Mouse (Mus musculus): ENCODE results near the gene Myo9a. TPM values are rescaled to one million over a fixed set of nuclear protein-coding genes. Genes with fewer than 3 reads are reported as not detected.
A peak's percentile ranks its signal among the peaks of the same experiment; 100 is the strongest.
"Not testable (repeated sequence)": the region's sequence is repeated elsewhere in the genome, so short reads cannot be mapped to it uniquely, and the experiment has no call there.

The Myo9a gene
- polyA plus RNA-seq, 1 experiment from 2014 or later = 11.7 TPM

- Histone ChIP-seq H3K27ac (ENCODE audit: poor library complexity, severe bottlenecking) (no peak overlapping the region), H3K9me3 (replicated peaks) (no peaks in the 10 kb centered on the region), H3K9ac (no peak overlapping the region), H3K4me3 (no peak overlapping the region), H3K4me2 (no peak overlapping the region), H3K36me3 (no peaks in the 10 kb centered on the region), H3K4me1 (replicated peaks) (peaks cover 22% of the 10 kb centered on the region), H3K27me3 (replicated peaks) (no peaks in the 10 kb centered on the region)
- no peak for ATAC-seq (ENCODE audit: insufficient number of reproducible peaks, low FRiP score)
- 88% methylated on average over 9 of the region's 9 CpGs for WGBS
Observed at GRCm38 (mm10) chr9:59951001-59951750, 200.5 kb downstream of the Myo9a start.

GRCm38 (mm10) chr9:59951943-59952342, 201.2 kb downstream of the Myo9a start:
- Histone ChIP-seq H3K27ac (ENCODE audit: poor library complexity, severe bottlenecking) (no peak overlapping the region), H3K27me3 (replicated peaks) (no peaks in the 10 kb centered on the region), H3K9ac (no peak overlapping the region), H3K4me3 (no peak overlapping the region), H3K36me3 (no peaks in the 10 kb centered on the region), H3K4me2 (no peak overlapping the region), H3K9me3 (replicated peaks) (no peaks in the 10 kb centered on the region), H3K4me1 (replicated peaks) (peaks cover 22% of the 10 kb centered on the region)
- 79% methylated on average over 4 of the region's 4 CpGs for WGBS
- no peak for ATAC-seq (ENCODE audit: insufficient number of reproducible peaks, low FRiP score)

DNA sequence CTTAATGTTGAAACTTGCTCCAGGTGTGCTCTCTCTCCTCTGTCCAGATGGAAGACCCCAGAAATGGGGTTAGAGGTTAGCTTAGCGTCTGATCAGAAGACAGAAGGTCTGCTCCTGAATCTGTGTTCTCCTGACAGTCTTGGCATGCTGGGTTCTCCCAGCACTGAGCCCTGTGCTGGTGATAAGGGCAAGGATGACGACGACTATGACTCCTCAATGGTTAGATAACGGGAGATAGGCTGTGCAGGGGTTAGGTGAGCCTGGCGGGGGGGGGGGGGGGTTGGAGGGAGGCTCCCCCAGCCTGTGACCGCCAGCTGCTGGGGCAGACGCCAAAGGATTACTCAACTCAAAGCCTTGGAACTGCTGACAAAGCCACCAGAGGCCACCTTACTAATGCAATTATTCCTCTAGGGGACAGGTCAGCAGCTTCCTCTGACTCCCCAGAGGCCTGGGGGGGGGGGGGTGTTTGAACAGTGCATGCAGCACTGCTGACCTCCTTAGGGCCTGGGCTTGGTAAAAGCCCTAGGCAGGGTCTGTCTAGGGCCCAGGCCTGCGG, 201.9 kb downstream of the Myo9a start:
- Histone ChIP-seq H3K4me2 (no peak overlapping the region), H3K9ac (0 out of 2 replicates have a peak overlapping the region, but pooled peaks have one; percentile 3), H3K27me3 (replicated peaks) (no peaks in the 10 kb centered on the region), H3K4me3 (no peak overlapping the region), H3K27ac (ENCODE audit: poor library complexity, severe bottlenecking) (no peak overlapping the region), H3K36me3 (no peaks in the 10 kb centered on the region), H3K9me3 (replicated peaks) (no peaks in the 10 kb centered on the region), H3K4me1 (replicated peaks) (peaks cover 22% of the 10 kb centered on the region)
- WGBS = 26% methylated on average over 7 of the region's 8 CpGs
- ATAC-seq (ENCODE audit: insufficient number of reproducible peaks, low FRiP score) = no peak

DNA sequence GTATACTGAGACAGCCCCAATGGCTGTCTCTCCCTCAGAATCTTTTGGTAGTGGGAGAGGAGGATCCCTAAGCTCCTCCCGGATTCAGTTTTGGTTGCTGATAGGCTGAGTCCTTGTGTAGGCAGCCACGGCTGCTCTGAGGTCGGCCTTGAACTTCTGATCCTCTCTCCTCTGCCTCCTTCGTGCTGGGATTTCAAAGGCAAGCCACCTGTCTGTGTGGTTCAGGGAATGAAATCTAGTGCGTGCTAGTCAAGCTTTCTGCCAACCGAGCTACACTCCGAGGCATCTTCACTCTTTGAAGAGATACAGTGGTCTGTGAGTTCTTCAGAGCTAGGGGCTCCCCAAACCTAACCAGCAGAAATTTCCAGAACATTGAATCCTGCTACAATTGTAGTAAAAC, 202.9 kb downstream of the Myo9a start:
- Histone ChIP-seq H3K27ac (ENCODE audit: poor library complexity, severe bottlenecking) (no peak overlapping the region), H3K9ac (no peak overlapping the region), H3K4me3 (no peak overlapping the region), H3K36me3 (no peaks in the 10 kb centered on the region), H3K4me1 (replicated peaks) (peaks cover 22% of the 10 kb centered on the region), H3K9me3 (replicated peaks) (no peaks in the 10 kb centered on the region), H3K4me2 (no peak overlapping the region), H3K27me3 (replicated peaks) (no peaks in the 10 kb centered on the region)
- WGBS = 83% methylated on average over 7 of the region's 7 CpGs
- ATAC-seq (ENCODE audit: insufficient number of reproducible peaks, low FRiP score) = no peak

DNA sequence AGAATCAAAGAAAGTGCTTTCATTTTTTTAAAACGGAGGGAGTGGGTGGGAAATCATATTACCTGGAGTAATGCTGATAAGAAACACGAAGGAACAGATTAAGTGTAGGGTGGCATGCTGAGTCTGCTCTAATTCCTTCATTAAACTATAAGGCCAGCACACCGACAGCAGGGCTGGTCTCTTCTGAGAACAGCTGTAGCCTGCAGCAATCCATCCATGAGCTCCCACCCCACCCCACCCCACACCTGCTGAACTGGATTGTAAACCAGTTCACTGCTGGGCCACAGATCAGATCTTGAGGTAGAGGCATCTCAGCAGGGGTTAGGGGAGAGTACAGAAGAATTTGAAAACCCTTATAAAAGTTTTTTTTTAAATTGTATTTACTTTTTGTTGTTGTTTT, 204.5 kb downstream of the Myo9a start:
- Histone ChIP-seq H3K4me2 (no peak overlapping the region), H3K27me3 (replicated peaks) (no peaks in the 10 kb centered on the region), H3K9me3 (replicated peaks) (no peaks in the 10 kb centered on the region), H3K9ac (no peak overlapping the region), H3K4me1 (replicated peaks) (peaks cover 22% of the 10 kb centered on the region), H3K4me3 (no peak overlapping the region), H3K27ac (ENCODE audit: poor library complexity, severe bottlenecking) (peak overlapping the region; percentile 60; the same call in 1 of the 2 replicates), H3K36me3 (no peaks in the 10 kb centered on the region)
- 49% methylated on average over 3 of the region's 3 CpGs for WGBS
- no peak for ATAC-seq (ENCODE audit: insufficient number of reproducible peaks, low FRiP score)

- Histone ChIP-seq H3K4me3 (no peak overlapping the region), H3K4me1 (replicated peaks) (peaks cover 22% of the 10 kb centered on the region), H3K4me2 (peak overlapping the region; percentile 26; the same call in 1 of the 2 replicates), H3K9ac (no peak overlapping the region), H3K36me3 (no peaks in the 10 kb centered on the region), H3K27ac (ENCODE audit: poor library complexity, severe bottlenecking) (peak overlapping the region; percentile 60), H3K27me3 (replicated peaks) (no peaks in the 10 kb centered on the region), H3K9me3 (replicated peaks) (no peaks in the 10 kb centered on the region)
- no peak for ATAC-seq (ENCODE audit: insufficient number of reproducible peaks, low FRiP score)
- 41% methylated on average over 6 of the region's 6 CpGs for WGBS
Observed at GRCm38 (mm10) chr9:59955692-59956091, 205.0 kb downstream of the Myo9a start.

GRCm38 (mm10) chr9:59956496-59956895, 205.8 kb downstream of the Myo9a start:
- no peak overlapping the region for H3K27ac ChIP-seq (ENCODE audit: poor library complexity, severe bottlenecking)
- H3K4me1 ChIP-seq (replicated peaks) = peaks cover 22% of the 10 kb centered on the region
- no peak overlapping the region for H3K9ac ChIP-seq
- no peak overlapping the region for H3K4me3 ChIP-seq
- no peaks in the 10 kb centered on the region for H3K36me3 ChIP-seq
- no peaks in the 10 kb centered on the region for H3K27me3 ChIP-seq (replicated peaks)
- peak overlapping the region; percentile 11; the same call in 1 of the 2 replicates for H3K4me2 ChIP-seq
- ATAC-seq (ENCODE audit: insufficient number of reproducible peaks, low FRiP score) = no peak
- no peaks in the 10 kb centered on the region for H3K9me3 ChIP-seq (replicated peaks)
- WGBS = 39% methylated on average over 6 of the region's 6 CpGs

DNA sequence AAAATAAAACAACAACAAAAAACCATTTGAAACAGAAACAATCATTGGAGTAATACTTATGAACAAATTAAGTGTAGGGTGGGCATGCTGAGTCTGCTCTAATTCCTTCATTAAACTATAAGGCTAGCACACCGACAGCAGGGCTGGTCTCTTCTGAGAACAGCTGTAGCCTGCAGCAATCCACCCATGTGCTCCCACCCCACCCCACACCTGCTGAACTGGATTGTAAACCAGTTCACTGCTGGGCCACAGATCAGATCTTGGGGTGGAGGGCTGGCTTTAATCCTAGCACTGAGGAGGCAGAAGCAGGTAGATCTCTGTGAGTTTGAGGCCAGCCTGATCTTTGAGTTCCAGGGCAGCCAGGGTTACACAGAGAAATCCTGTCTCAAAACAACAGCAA, 207.4 kb downstream of the Myo9a start:
- not testable (repeated sequence) for H3K4me2 ChIP-seq; H3K27ac ChIP-seq (ENCODE audit: poor library complexity, severe bottlenecking); H3K9me3 ChIP-seq (replicated peaks); H3K4me3 ChIP-seq; H3K36me3 ChIP-seq; ATAC-seq (ENCODE audit: insufficient number of reproducible peaks, low FRiP score); H3K9ac ChIP-seq; H3K27me3 ChIP-seq (replicated peaks)
- 77% methylated on average over 1 of the region's 1 CpGs for WGBS
- peaks cover 14% of the 10 kb centered on the region for H3K4me1 ChIP-seq (replicated peaks)

GRCm38 (mm10) chr9:59959276-59959675, 208.6 kb downstream of the Myo9a start:
- peaks cover 20% of the 10 kb centered on the region for H3K4me1 ChIP-seq (replicated peaks)
- H3K36me3 ChIP-seq = no peaks in the 10 kb centered on the region
- no peaks in the 10 kb centered on the region for H3K9me3 ChIP-seq (replicated peaks)
- no peak overlapping the region for H3K4me3 ChIP-seq
- H3K27me3 ChIP-seq (replicated peaks) = no peaks in the 10 kb centered on the region
- peak; percentile 48; the same call in 1 of the 2 replicates for ATAC-seq (ENCODE audit: insufficient number of reproducible peaks, low FRiP score)
- H3K4me2 ChIP-seq = no peak overlapping the region
- no peak overlapping the region for H3K9ac ChIP-seq
- H3K27ac ChIP-seq (ENCODE audit: poor library complexity, severe bottlenecking) = no peak overlapping the region
- 2% methylated on average over 8 of the region's 8 CpGs for WGBS

- ATAC-seq (ENCODE audit: insufficient number of reproducible peaks, low FRiP score) = no peak
- no peaks in the 10 kb centered on the region for H3K9me3 ChIP-seq (replicated peaks)
- no peak within 1 kb of the TSS for H3K4me3 ChIP-seq
- no peak within 1 kb of the TSS for H3K27ac ChIP-seq (ENCODE audit: poor library complexity, severe bottlenecking)
- H3K4me1 ChIP-seq (replicated peaks) = peaks cover 28% of the 10 kb centered on the region
- H3K27me3 ChIP-seq (replicated peaks) = no peaks in the 10 kb centered on the region
- H3K36me3 ChIP-seq = no peaks in the 10 kb centered on the region
- 81% methylated on average over 10 of the region's 10 CpGs for WGBS
- H3K9ac ChIP-seq = no peak within 1 kb of the TSS
- no peak within 1 kb of the TSS for H3K4me2 ChIP-seq
Observed at GRCm38 (mm10) chr9:59960559-59960958, 209.9 kb downstream of the Myo9a start, which contains the start of gene Nr2e3. Nr2e3 (minus strand) TSS chr9:59960659.

DNA sequence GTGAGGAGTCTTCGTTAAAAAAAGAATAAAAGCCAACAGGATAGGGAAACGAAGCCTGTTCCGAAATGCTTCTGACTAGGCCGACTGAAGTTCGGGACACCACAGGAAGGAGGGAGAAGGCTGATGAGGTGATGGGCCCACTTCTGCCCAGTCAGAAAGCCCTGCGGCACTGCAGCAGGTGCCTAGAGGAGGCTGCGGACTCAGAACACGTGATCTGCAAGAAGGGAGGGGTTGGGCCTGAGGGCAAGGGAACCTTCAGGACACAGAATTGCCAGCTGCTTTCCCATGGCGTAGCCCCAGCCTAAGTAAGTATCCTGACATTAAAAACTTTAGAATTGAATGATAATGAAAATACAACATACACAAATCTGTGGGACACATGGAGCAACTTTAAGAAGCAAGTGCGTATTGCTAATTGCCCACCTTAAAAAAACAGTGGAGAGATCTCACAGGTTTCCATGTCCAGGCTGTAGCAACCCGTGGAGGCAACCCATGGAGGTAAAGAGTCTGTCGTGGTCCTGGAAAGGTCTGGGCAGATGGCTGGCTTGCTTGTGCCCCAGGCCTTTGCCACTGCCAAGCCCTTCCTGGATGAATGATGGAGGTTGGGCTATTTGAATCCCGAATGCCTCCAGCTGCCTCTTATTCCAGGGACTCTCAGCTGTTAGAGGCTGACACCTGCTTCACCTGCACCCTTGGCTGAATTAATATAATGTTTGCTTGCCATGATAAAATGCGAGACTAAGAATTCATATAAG, 210.7 kb downstream of the Myo9a start:
- Histone ChIP-seq H3K4me3 (no peak overlapping the region), H3K4me1 (replicated peaks) (peaks cover 26% of the 10 kb centered on the region), H3K27ac (ENCODE audit: poor library complexity, severe bottlenecking) (no peak overlapping the region), H3K27me3 (replicated peaks) (no peaks in the 10 kb centered on the region), H3K4me2 (no peak overlapping the region), H3K9ac (no peak overlapping the region), H3K36me3 (no peaks in the 10 kb centered on the region), H3K9me3 (replicated peaks) (no peaks in the 10 kb centered on the region)
- no peak for ATAC-seq (ENCODE audit: insufficient number of reproducible peaks, low FRiP score)
- WGBS = 62% methylated on average over 14 of the region's 14 CpGs

Data from heart, embryonic 12.5 days (tissue).